Mouse (Mus musculus) cortical plate, adult 2 months (tissue): ENCODE results near the gene Prr23a2. TPM values are rescaled to one million over a fixed set of nuclear protein-coding genes. Genes with fewer than 3 reads are reported as not detected.

Experiments used
- H3K27ac ChIP-seq: fragments of 200-500 bp; 2 replicates; pipeline ENCODE4 v1.5.1; 2012; ENCODE audit warnings: low read length, control low read depth, inconsistent platforms; ENCODE audit not compliant: insufficient read depth
- H3K4me1 ChIP-seq: fragments of 200-500 bp; 2 replicates; pipeline ENCODE4 v1.6.1; 2011; ENCODE audit warnings: low read length; ENCODE audit not compliant: control insufficient read depth, insufficient read depth
- H3K4me3 ChIP-seq: fragments of 200-500 bp; 2 replicates; pipeline ENCODE4 v1.5.1; 2011; ENCODE audit warnings: mild to moderate bottlenecking, low read length, control low read depth; ENCODE audit not compliant: insufficient read depth
- CTCF ChIP-seq: fragments of 200-500 bp; IDR thresholded peaks from 2 replicates; pipeline ENCODE4 v1.5.1; 2011; ENCODE audit warnings: mild to moderate bottlenecking, control low read depth, low read length; ENCODE audit not compliant: insufficient read depth; ENCODE audit errors: extremely low read depth
- POLR2A ChIP-seq: fragments of 200-500 bp; IDR thresholded peaks from 2 replicates; pipeline ENCODE4 v1.6.1; 2011; ENCODE audit warnings: mild to moderate bottlenecking, low read length, control low read depth; ENCODE audit not compliant: insufficient read depth; ENCODE audit errors: extremely low read depth
- polyA plus RNA-seq: library from polyadenylated mRNA; depleted of rRNA; stranded (reverse); fragments of >200 nt; gene quantifications from 2 replicates; pipeline ENCODE4 v1.2.3, GENCODE M21; 2012; rRNA removed

Gene Prr23a2
- polyA plus RNA-seq, 1 experiment = not detected

DNA sequence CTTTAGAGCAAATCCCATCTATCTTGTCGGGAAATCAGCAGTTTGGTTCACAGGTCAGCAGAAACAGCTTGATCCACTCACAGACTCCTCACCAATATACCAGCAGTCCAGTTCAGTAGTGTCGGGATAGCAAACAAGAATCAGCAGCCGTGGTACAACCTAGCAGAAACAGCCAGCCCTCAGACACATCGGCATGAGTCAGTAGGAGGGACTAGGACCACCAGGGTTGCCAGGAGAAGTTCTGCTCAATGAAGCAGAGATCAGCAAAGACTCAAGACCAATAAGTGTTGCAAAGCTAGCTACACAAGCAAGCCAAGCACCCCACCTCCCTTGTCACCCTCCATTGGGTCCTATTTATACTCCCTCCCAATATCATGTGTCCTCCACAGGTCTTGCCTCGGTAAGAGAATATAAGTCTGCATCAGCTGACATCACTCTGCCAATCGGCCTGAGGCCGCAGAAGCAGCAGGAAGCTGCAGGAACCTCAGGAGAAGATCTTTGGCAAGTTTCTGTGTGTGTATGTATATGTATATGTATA is 18.7 kb upstream of the Prr23a2 start:
- H3K4me3 ChIP-seq = no peak overlapping the region
- TF ChIP-seq CTCF (no peak), POLR2A (no peak)
- H3K4me1 ChIP-seq = no peaks in the 10 kb centered on the region
- H3K27ac ChIP-seq = no peak overlapping the region

DNA sequence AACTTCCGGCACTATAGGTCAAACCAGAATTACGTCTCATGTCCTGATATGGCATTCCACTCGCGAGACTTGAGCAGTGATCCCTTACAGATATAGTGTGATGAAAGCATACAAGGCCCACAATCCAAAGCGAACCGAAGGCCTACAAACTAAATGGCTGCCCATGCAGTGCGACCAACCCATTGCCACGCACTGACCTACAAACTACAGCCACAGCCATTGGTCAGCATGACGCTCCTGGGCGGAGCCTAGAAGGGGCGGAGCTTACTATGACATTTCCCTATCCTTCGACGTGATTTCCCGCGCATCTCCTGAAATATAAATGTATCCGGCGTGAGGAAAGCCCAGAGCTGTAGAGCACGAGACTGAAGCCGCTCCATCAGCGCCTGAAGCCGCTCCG is 14.2 kb upstream of the Prr23a2 start, which contains the start of gene Prr23a1:
Gene Prr23a1 (plus strand): TSS at position 387 of the 400 bp plus-strand sequence.
- Histone ChIP-seq H3K4me1 (no peaks in the 10 kb centered on the region), H3K4me3 (no peak within 1 kb of the TSS), H3K27ac (no peak within 1 kb of the TSS)
- TF ChIP-seq CTCF = no peak
- TF ChIP-seq POLR2A = no peak

DNA sequence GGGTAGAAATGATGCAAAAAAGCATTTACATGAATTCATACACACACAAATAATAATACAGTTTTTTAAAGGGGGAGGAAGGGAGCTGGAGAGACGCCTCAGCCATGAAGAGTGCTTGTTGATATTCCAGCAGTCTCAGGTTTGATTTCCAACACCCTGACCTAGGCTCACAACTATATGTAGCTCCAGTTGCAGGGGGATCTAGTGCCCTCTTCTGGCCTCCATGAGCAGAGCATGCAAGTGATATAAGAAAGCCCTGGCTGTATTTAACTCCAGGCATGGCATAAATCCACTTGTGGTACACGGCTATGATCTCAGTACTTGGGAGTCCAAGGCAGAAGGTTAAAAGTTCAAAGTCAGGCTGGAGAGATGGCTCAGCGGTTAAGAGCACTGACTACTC is 7.2 kb downstream of the Prr23a2 start:
- TF ChIP-seq POLR2A (no peak), CTCF (peak; percentile 17; the same call in 1 of the 2 replicates)
- H3K4me3 ChIP-seq = no peak overlapping the region
- H3K27ac ChIP-seq = no peak overlapping the region
- no peaks in the 10 kb centered on the region for H3K4me1 ChIP-seq

DNA sequence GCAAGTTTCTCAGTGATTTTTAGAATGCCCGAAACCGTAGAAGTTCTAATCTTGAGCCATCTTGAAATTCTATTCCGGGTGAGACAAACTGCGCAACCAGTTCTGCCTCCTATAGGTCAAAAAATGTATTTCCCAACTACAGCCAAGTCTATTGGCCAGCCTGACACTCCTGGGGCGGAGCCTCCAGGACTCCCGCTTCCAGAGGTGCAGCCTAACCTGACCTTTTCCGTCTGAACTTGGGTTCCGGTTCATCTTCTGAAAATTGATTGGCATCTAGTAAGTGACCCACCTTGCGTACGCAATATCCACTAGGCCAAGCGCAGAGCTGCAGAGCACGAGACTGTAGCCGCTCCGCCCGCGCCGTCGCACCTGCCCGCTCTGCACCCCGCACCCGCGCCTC is 8.3 kb downstream of the Prr23a2 start, which contains the start of gene Prr23a3:
Gene Prr23a3 (plus strand): TSS at position 197 of the 400 bp plus-strand sequence.
- no peaks in the 10 kb centered on the region for H3K4me1 ChIP-seq
- no peak within 1 kb of the TSS for H3K4me3 ChIP-seq
- TF ChIP-seq POLR2A = no peak
- no peak for TF ChIP-seq CTCF
- no peak within 1 kb of the TSS for H3K27ac ChIP-seq

GRCm38 (mm10) chr9:98901486-98901885 is 45.2 kb downstream of the Prr23a2 start:
- no peak overlapping the region for H3K27ac ChIP-seq
- no peak overlapping the region for H3K4me3 ChIP-seq
- H3K4me1 ChIP-seq = no peaks in the 10 kb centered on the region
- no peak for TF ChIP-seq CTCF
- no peak for TF ChIP-seq POLR2A

DNA sequence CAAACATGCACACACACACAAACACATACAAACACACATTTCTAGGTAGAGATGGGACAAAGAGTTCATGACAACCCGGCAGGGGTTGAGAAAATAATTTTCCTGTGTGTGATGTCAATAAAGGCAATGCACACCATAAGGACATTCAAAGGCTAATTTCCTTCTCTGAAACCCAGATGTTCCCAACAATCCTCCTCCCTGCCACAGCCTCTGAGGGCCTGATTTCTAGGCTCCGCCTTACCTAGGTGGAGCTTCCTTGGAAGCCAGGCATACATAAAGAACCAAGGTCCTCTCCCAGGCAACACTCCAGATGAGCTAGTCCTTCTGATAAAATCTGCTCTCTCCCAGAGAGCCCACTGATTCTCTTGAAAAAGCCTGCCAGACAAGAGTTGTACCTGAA is 46.5 kb downstream of the Prr23a2 start, which contains the start of gene 7420426K07Rik:
Gene 7420426K07Rik (plus strand): TSS at position 301 of the 400 bp plus-strand sequence.
- H3K4me3 ChIP-seq = no peak within 1 kb of the TSS
- TF ChIP-seq CTCF = no peak
- no peak for TF ChIP-seq POLR2A
- no peaks in the 10 kb centered on the region for H3K4me1 ChIP-seq
- no peak within 1 kb of the TSS for H3K27ac ChIP-seq

Other genes with a start within 250 kb of the Prr23a2 start
- not detected in 2 replicates for gene Prr23a1, start 14.0 kb upstream of the Prr23a2 start, polyA plus RNA-seq
- not detected in 2 replicates for gene Prr23a3, start 8.3 kb downstream of the Prr23a2 start, polyA plus RNA-seq
- gene 7420426K07Rik, start 46.6 kb downstream of the Prr23a2 start, polyA plus RNA-seq = not detected in 2 replicates
- gene Foxl2, start 98.8 kb downstream of the Prr23a2 start, polyA plus RNA-seq = 0.19 and 0.25 TPM in 2 replicates
- 27.0 and 28.8 TPM in 2 replicates for gene Faim, start 129.9 kb downstream of the Prr23a2 start, polyA plus RNA-seq
- gene Gm1123, start 179.2 kb downstream of the Prr23a2 start, polyA plus RNA-seq = not detected in 2 replicates